Mouse (Mus musculus) forebrain, embryonic 13.5 days (tissue): ENCODE measurements around the gene Map4. TPM values are rescaled to one million over a fixed set of nuclear protein-coding genes. Genes with fewer than 3 reads are reported as not detected.
"Not testable (repeated sequence)": the region's sequence is repeated elsewhere in the genome, so short reads cannot be mapped to it uniquely, and the experiment has no call there.

Experiments
- ATAC-seq: fragments of 200-750 bp; cut with Nextera tagmentation; 2 replicates; pipeline ENCODE4 v1.8.0; 2017
- H3K27ac ChIP-seq: fragments of 300-500 bp; sonication (generic); 2 replicates; pipeline ENCODE4 v1.5.1; 2015; ENCODE audit warnings: inconsistent platforms, mild to moderate bottlenecking, moderate library complexity
- H3K27me3 ChIP-seq: fragments of 300-500 bp; sonication (generic); 2 replicates; pipeline ENCODE4 v1.6.1; 2015; ENCODE audit warnings: mild to moderate bottlenecking, inconsistent platforms
- H3K36me3 ChIP-seq: fragments of 300-500 bp; sonication (generic); 2 replicates; pipeline ENCODE4 v1.6.1; 2015; ENCODE audit warnings: mild to moderate bottlenecking, inconsistent platforms; ENCODE audit not compliant: poor library complexity, severe bottlenecking
- H3K4me1 ChIP-seq: fragments of 300-500 bp; sonication (generic); 2 replicates; pipeline ENCODE4 v1.6.1; 2015; ENCODE audit warnings: inconsistent platforms
- H3K4me2 ChIP-seq: fragments of 300-500 bp; sonication (generic); 2 replicates; pipeline ENCODE4 v1.6.1; 2015; ENCODE audit warnings: inconsistent platforms, mild to moderate bottlenecking, moderate library complexity
- H3K4me3 ChIP-seq: fragments of 300-500 bp; sonication (generic); 2 replicates; pipeline ENCODE4 v1.5.1; 2015; ENCODE audit warnings: mild to moderate bottlenecking, inconsistent platforms
- H3K9ac ChIP-seq: fragments of 300-500 bp; sonication (generic); 2 replicates; pipeline ENCODE4 v1.6.1; 2015; ENCODE audit warnings: mild to moderate bottlenecking, inconsistent platforms
- H3K9me3 ChIP-seq: fragments of 300-500 bp; sonication (generic); replicated peaks from 2 replicates; pipeline ENCODE4 v1.6.1; 2016; ENCODE audit warnings: inconsistent platforms
- WGBS: fragments of 180-500 bp; shearing (Covaris S2); methylation state at CpG from one replicate; pipeline ENCODE4 v1.1.7; 2015; 5-methylcytosine and 5-hydroxymethylcytosine counted together
- microRNA-seq: library from miRNA; unstranded; fragments of <30 nt; microRNA quantifications from one replicate; pipeline ENCODE4, GENCODE M21; 2016
- polyA plus RNA-seq: library from polyadenylated mRNA; unstranded; fragments of >200 nt; fragmentation: Nextera tagmentation; extraction: Ambion mirVana; gene quantifications from 2 replicates; pipeline ENCODE4 v1.2.1, GENCODE M21; 2015

Map4 gene
- polyA plus RNA-seq, 1 experiment from 2014 or later, result 81.7 TPM

DNA sequence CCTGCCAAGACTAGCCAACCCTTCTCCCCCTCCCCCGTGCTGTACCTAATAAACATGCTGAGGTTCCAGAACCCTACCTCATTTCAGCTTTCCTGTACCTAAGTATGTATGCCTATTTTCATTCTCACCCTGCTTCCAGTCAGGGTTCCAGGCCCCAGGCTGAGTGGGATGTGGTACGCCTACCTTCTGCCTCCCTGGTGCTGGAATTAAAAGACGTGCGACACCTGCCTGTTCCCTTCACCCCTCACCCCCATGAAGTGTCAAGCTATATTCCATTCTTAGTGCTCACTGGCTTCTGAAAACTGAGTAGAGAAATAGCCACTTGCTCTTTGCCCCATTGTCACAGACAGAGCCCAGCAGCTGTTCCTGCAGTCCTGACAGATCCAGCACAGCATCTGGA is 190.2 kb downstream of the Map4 start:
- ATAC-seq, result no peak
- 76% methylated on average over 4 of the region's 4 CpGs for WGBS
- no peak overlapping the region for H3K4me2 ChIP-seq

DNA sequence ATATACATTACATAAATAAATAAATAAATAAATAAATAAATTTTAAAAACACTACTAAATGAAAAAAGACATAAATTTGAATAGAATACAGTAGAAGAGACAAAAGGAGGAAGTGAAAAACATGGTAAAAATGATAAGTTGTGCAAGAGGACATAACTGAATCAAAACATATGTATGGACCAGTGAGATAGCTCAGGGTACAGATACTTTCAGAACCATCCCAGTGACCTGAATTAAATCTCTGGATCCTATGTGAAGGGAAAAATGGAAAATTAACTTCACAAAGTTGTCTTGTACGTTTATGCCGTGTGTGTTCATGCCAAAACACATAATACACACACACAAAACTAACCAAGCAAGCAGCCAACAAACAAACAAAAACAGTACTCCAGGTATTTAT is 192.1 kb downstream of the Map4 start:
- Histone ChIP-seq H3K4me3 (no peak overlapping the region), H3K4me2 (no peak overlapping the region), H3K27ac (no peak overlapping the region), H3K9me3 (no peaks in the 10 kb centered on the region), H3K9ac (no peak overlapping the region), H3K36me3 (no peaks in the 10 kb centered on the region), H3K27me3 (no peaks in the 10 kb centered on the region), H3K4me1 (peaks cover 8% of the 10 kb centered on the region)
- no peak for ATAC-seq
- 90% methylated on average over 2 of the region's 2 CpGs for WGBS

More for the DNA sequence above, 190.2 kb downstream of the Map4 start:
- H3K27ac ChIP-seq, result no peak overlapping the region
- no peaks in the 10 kb centered on the region for H3K9me3 ChIP-seq
- H3K27me3 ChIP-seq, result no peaks in the 10 kb centered on the region
- H3K4me1 ChIP-seq, result peaks cover 12% of the 10 kb centered on the region
- H3K9ac ChIP-seq, result no peak overlapping the region
- no peaks in the 10 kb centered on the region for H3K36me3 ChIP-seq
- H3K4me3 ChIP-seq, result no peak overlapping the region

DNA sequence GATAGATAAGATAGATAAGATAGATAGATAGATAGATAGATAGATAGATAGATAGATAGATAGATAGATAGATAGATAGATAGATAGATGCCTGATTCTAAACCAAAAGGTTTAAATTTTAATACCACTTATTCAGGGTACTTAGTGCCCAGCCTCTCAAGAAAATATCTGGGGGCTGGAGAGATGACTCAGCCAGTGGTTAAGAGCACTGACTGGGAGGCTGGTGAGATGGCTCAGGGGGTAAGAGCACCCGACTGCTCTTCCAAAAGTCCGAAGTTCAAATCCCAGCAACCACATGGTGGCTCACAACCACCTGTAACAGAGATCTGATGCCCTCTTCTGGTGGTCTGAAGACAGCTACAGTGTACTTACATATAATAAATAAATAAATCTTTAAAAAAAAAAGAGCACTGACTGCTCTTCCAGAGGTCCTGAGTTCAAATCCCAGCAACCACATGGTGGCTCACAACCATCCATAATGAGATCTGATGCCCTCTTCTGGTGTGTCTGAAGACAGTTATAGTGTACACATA is 192.8 kb downstream of the Map4 start:
- H3K4me3 ChIP-seq, H3K9ac ChIP-seq, H3K27ac ChIP-seq, ATAC-seq, H3K27me3 ChIP-seq, H3K4me2 ChIP-seq, H3K4me1 ChIP-seq, H3K36me3 ChIP-seq, H3K9me3 ChIP-seq: not testable (repeated sequence)
- WGBS, result 60% methylated on average over 2 of the region's 2 CpGs

DNA sequence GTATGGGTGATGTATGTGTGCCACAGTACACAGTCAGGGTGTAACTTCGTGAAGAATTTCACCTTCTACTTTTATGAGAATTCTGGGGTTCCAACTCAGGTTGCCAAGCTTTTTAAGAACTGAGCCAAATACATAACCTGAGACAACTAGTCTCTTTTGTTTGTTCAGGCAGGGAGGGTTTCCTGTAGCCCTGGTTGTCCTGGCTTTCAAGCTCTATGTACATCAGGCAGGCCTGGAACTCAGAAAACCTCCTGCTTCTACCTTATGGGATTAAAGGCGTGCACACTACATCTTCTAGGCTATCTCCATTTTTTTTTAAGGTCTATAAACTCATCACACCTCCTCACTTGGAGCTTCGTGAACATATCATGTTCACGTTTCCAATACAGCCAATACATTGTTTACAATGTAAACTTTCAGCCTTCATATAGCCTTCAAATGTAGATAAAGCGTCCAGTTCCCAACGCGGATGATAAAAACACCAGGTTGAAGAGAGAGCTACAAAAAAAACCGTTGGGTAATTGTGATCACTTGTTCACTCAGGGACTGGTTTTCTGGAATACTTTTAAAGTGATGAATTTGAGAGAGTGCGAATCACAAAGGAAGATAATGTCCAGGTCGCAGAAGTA is 199.8 kb downstream of the Map4 start:
- 33% methylated on average over 10 of the region's 10 CpGs for WGBS
- Histone ChIP-seq H3K9ac (peak overlapping the region; percentile 99), H3K36me3 (peaks cover 19% of the 10 kb centered on the region), H3K4me1 (peaks cover 40% of the 10 kb centered on the region), H3K27me3 (no peaks in the 10 kb centered on the region), H3K4me2 (peak overlapping the region; percentile 67), H3K27ac (peak overlapping the region; percentile 78), H3K4me3 (peak overlapping the region; percentile 95), H3K9me3 (no peaks in the 10 kb centered on the region)
- ATAC-seq, result no peak

DNA sequence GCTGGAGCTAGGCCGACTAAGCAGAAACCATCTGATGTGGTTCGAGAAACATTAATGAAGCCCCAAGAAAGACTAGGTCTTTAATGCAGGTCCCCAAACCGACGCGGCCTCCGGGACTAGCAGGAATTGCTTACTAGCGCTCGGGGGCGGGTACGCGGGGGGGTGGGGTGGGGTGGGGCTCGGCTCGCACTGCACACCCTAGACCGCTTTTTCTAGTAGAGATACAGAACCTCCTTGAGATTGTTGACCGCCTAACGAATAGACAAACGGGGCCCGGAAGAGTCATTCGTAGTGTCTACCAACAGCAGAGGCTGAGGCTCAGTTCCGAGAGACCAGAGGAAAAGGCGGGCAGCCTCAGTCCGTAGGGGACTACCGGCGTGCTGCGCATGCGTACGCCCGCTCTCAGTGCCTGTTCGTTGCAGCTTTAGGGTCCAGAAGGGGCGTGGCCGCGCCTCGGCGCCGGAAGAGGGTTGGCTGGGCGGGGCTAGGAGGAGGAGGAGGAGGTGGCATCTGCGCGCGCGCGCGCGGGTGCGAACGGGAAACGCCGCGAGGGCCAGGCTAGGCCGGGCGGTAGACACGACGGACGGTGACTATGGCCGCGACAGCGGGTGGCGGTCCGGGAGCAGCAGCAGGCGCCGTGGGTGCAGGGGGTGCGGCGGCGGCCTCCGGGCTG is 200.4 kb downstream of the Map4 start:
- H3K4me2 ChIP-seq, result peak overlapping the region; percentile 67
- WGBS, result under 1% methylated on average over 56 of the region's 64 CpGs

DNA sequence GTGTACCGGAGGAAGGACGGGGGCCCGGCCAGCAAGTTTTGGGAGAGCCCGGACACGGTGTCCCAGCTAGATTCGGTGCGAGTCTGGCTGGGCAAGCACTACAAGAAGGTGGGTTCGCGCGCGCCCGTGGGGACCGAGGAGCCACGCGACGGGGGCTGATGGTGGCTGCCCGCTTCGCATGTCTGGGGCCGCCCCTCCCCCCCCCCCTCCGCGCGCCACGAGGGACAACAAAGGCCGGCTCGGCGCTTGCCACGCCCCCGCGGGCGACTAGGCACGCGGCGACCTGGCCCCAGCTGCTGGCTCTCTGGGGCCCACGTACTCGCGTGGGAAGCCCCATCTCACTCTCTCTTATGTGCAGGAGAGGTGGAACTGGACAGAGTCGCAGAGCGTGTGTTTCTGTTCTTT is 200.9 kb downstream of the Map4 start:
- Histone ChIP-seq H3K27ac (peak overlapping the region; percentile 78), H3K4me1 (peaks cover 44% of the 10 kb centered on the region), H3K9me3 (no peaks in the 10 kb centered on the region), H3K27me3 (no peaks in the 10 kb centered on the region), H3K4me3 (peak overlapping the region; percentile 95), H3K36me3 (peaks cover 31% of the 10 kb centered on the region), H3K4me2 (peak overlapping the region; percentile 67), H3K9ac (peak overlapping the region; percentile 99)
- peak; percentile 70 for ATAC-seq
- under 1% methylated on average over 26 of the region's 38 CpGs for WGBS

More for the DNA sequence above, 200.4 kb downstream of the Map4 start:
- Histone ChIP-seq H3K27ac (peak overlapping the region; percentile 78), H3K36me3 (peaks cover 25% of the 10 kb centered on the region), H3K4me1 (peaks cover 44% of the 10 kb centered on the region), H3K27me3 (no peaks in the 10 kb centered on the region), H3K9ac (peak overlapping the region; percentile 99), H3K9me3 (no peaks in the 10 kb centered on the region), H3K4me3 (peak overlapping the region; percentile 95)
- peak; percentile 97 for ATAC-seq

DNA sequence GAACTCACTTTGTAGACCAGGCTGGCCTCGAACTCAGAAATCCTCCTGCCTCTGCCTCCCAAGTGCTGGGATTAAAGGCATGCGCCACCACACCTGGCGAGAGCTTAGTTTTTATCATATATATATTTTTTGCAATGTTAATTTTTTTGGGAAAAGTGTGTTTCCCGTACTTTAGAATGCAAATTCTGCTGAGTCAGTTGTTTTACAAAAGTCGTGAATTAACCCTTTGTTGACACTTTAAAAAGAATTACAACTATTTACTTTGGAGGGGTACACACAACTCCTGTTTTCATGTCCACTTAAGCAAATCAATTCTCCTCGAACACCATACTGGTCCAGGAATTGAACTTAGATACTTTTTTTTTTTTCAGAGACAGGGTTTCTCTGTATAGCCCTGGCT is 201.7 kb downstream of the Map4 start:
- Histone ChIP-seq H3K9ac (peak overlapping the region; percentile 99), H3K27me3 (no peaks in the 10 kb centered on the region), H3K4me2 (peak overlapping the region; percentile 67), H3K4me3 (peak overlapping the region; percentile 95), H3K27ac (0 out of 2 replicates have a peak overlapping the region, but pooled peaks have one; percentile 78), H3K36me3 (peaks cover 36% of the 10 kb centered on the region), H3K9me3 (no peaks in the 10 kb centered on the region), H3K4me1 (peaks cover 44% of the 10 kb centered on the region)
- 66% methylated on average over 6 of the region's 6 CpGs for WGBS
- no peak for ATAC-seq

Small RNA genes within 50 kb of the gene (microRNA-seq; reads per million reads assigned to microRNA genes)
- 1.3 reads per million for gene Mir7089

Other genes with a start within 250 kb of the Map4 start
- gene Fbxw18, start 228.8 kb upstream of the Map4 start, polyA plus RNA-seq, result not detected in 2 replicates
- not detected in 2 replicates for gene Fbxw26, start 185.4 kb upstream of the Map4 start, polyA plus RNA-seq
- gene Fbxw27, start 140.8 kb upstream of the Map4 start, polyA plus RNA-seq, result not detected in 2 replicates
- gene Spink8, start 119.2 kb upstream of the Map4 start, polyA plus RNA-seq, result not detected in 2 replicates
- 76.4 and 80.2 TPM in 2 replicates for gene Nme6, start 98.7 kb upstream of the Map4 start, polyA plus RNA-seq
- 0.33 and 0.45 TPM in 2 replicates for gene Camp, start 81.8 kb upstream of the Map4 start, polyA plus RNA-seq
- gene Cdc25a, start 55.9 kb upstream of the Map4 start, polyA plus RNA-seq, result 26.1 and 28.5 TPM in 2 replicates
- 181 and 186 TPM in 2 replicates for gene Smarcc1, start 186.2 kb downstream of the Map4 start, polyA plus RNA-seq
- 206 and 217 TPM in 2 replicates for gene Dhx30, start 186.4 kb downstream of the Map4 start, polyA plus RNA-seq